Mouse (Mus musculus): ENCODE measurements around the gene Sohlh2.
"Not testable (repeated sequence)": the region's sequence is repeated elsewhere in the genome, so short reads cannot be mapped to it uniquely, and the experiment has no call there.

Sohlh2 gene

GRCm38 (mm10) chr3:55181766-55182165 is at the start of gene Sohlh2:
TSS of gene Sohlh2 (plus strand) at chr3:55182028.
- DNase-seq = no peak

GRCm38 (mm10) chr3:55137039-55137438 is 44.8 kb upstream of the Sohlh2 start, which contains the start of gene Ccdc169:
TSS of gene Ccdc169 (plus strand) at chr3:55137339.
- DNase-seq = no peak

GRCm38 (mm10) chr3:55139837-55140236 is 42.0 kb upstream of the Sohlh2 start:
- DNase-seq = no peak

GRCm38 (mm10) chr3:55141401-55141800 is 40.4 kb upstream of the Sohlh2 start:
- DNase-seq = no peak

- DNase-seq = no peak
Measured at GRCm38 (mm10) chr3:55144916-55145315, 36.9 kb upstream of the Sohlh2 start.

GRCm38 (mm10) chr3:55146441-55146840 is 35.4 kb upstream of the Sohlh2 start:
- DNase-seq = no peak

- no peak for DNase-seq
Measured at GRCm38 (mm10) chr3:55147156-55147555, 34.7 kb upstream of the Sohlh2 start.

GRCm38 (mm10) chr3:55148091-55148490 is 33.7 kb upstream of the Sohlh2 start:
- DNase-seq = no peak

GRCm38 (mm10) chr3:55151656-55152433 is 30.0 kb upstream of the Sohlh2 start:
- peak; percentile 60 to 80 for DNase-seq

- DNase-seq = no peak
Measured at GRCm38 (mm10) chr3:55152673-55153334, 29.0 kb upstream of the Sohlh2 start.

- DNase-seq = no peak
Measured at GRCm38 (mm10) chr3:55154163-55154562, 27.7 kb upstream of the Sohlh2 start.

GRCm38 (mm10) chr3:55157413-55157812 is 24.4 kb upstream of the Sohlh2 start:
- no peak for DNase-seq

- DNase-seq = no peak
Measured at GRCm38 (mm10) chr3:55161144-55161543, 20.7 kb upstream of the Sohlh2 start.

- no peak for DNase-seq
Measured at GRCm38 (mm10) chr3:55163510-55163909, 18.3 kb upstream of the Sohlh2 start.

- DNase-seq = no peak
Measured at GRCm38 (mm10) chr3:55172478-55172877, 9.3 kb upstream of the Sohlh2 start.

- DNase-seq = no peak
Measured at GRCm38 (mm10) chr3:55177271-55177670, 4.6 kb upstream of the Sohlh2 start.

GRCm38 (mm10) chr3:55191668-55192067 is 9.8 kb downstream of the Sohlh2 start:
- no peak for DNase-seq

- no peak for DNase-seq
Measured at GRCm38 (mm10) chr3:55193351-55193750, 11.5 kb downstream of the Sohlh2 start.

GRCm38 (mm10) chr3:55194792-55195191 is 13.0 kb downstream of the Sohlh2 start:
- no peak for DNase-seq

GRCm38 (mm10) chr3:55195581-55196327 is 13.9 kb downstream of the Sohlh2 start:
- no peak for DNase-seq

GRCm38 (mm10) chr3:55196328-55196710 is 14.5 kb downstream of the Sohlh2 start:
- DNase-seq = no peak

- DNase-seq = not testable (repeated sequence)
Measured at GRCm38 (mm10) chr3:55203621-55204020, 21.8 kb downstream of the Sohlh2 start.

- no peak for DNase-seq
Measured at GRCm38 (mm10) chr3:55206413-55206812, 24.6 kb downstream of the Sohlh2 start.

- no peak for DNase-seq
Measured at GRCm38 (mm10) chr3:55207665-55208064, 25.8 kb downstream of the Sohlh2 start.

Measured in cerebellum, postnatal 25 days (tissue).